Mouse (Mus musculus): ENCODE measurements around the gene Ucp3.

DNA sequence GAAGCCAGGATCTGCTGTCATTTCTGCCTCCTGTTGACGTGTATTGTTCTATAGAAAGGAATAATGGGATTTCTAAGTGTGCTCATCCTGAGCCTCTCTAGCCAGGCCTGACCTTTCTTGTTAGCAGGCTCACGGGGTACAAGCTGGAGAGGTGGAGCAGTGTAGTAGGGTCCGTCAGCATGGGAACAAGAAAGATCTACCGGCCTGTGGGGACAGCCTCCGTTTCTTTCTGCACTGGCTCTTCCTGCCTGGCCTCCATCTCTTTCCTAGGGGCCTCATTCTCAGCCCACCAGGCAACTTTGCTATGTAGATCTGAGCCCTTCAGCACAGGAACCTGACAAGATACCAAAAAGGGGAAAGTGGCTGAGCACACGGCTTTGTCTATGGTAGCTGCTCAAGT lies 4.0 kb upstream of the Ucp3 start:
- TF ChIP-seq CTCF (IDR thresholded peaks at IDR 0.05; ENCODE audit: insufficient read depth, low read depth, low read length) (no peak), POLR2A (IDR thresholded peaks at IDR 0.05; ENCODE audit: insufficient read depth, low read depth, low read length) (no peak)

All from olfactory bulb, adult 2 months (tissue).